Mouse (Mus musculus): Measurements from ENCODE around the gene Col13a1. TPM values are rescaled to one million over a fixed set of nuclear protein-coding genes. Genes with fewer than 3 reads are reported as not detected.

Gene Col13a1
- total and polyA plus RNA-seq, 3 experiments: not detected

GRCm38 (mm10) chr10:62019386-62020067 lies 40.6 kb upstream of the Col13a1 start:
- in situ Hi-C loops (cut with MboI; ENCODE audit: low pct_ligation_motif_present, low pct_unique_long_range_greater_than_20kb, low sequenced_read_pairs) (no loop called here), dilution Hi-C loops (cut with MboI; ENCODE audit: extremely low pct_ligation_motif_present, extremely low pct_unique_long_range_greater_than_20kb, low sequenced_read_pairs) (no loop called here)
- no peak for TF ChIP-seq POLR2AphosphoS2 (IDR thresholded peaks at IDR 0.05; ENCODE audit: low read depth, low read length)
- peak; percentile 28; the same call in 1 of the 2 replicates for TF ChIP-seq USF2 (conservative IDR thresholded peaks at IDR 0.05; ENCODE audit: low read depth, low read length)
- TF ChIP-seq USF1 (IDR thresholded peaks at IDR 0.05; ENCODE audit: low read depth, low read length): peak; percentile 21; the same call in 1 of the 2 replicates
- no peak for TF ChIP-seq NRF1 (IDR thresholded peaks at IDR 0.05; ENCODE audit: low read depth, low read length)
- no peak for TF ChIP-seq ZNF384 (IDR thresholded peaks at IDR 0.05; ENCODE audit: low read depth, low read length)
- TF ChIP-seq PAX5 (IDR thresholded peaks at IDR 0.05; ENCODE audit: low read length): no peak
- no peaks in the 10 kb centered on the region for H3K4me1 ChIP-seq (ENCODE audit: control insufficient read depth in 1 of 2, insufficient read depth in 2 of 2)
- H3K4me3 ChIP-seq (replicated peaks in 1 of 3; ENCODE audit: low read depth in 2 of 3, low read length in 2 of 3, poor library complexity in 1 of 3): no peak overlapping the region
- H3K27me3 ChIP-seq (replicated peaks): peaks cover 78% of the 10 kb centered on the region
- peaks cover 9% of the 10 kb centered on the region for H3K9me3 ChIP-seq (replicated peaks; ENCODE audit: low read length)
- H3K4me2 ChIP-seq (ENCODE audit: insufficient read depth, low read depth, poor library complexity, severe bottlenecking): no peak overlapping the region
- no peak for DNase-seq (ENCODE audit: extremely low read depth)
- no peaks in the 10 kb centered on the region for H3K79me2 ChIP-seq (replicated peaks; ENCODE audit: control insufficient read depth, extremely low read depth, insufficient read depth, poor library complexity, severe bottlenecking)
- H3K36me3 ChIP-seq (replicated peaks in 1 of 2; ENCODE audit: control insufficient read depth in 1 of 2, insufficient read depth in 1 of 2, low read length in 1 of 2): no peaks in the 10 kb centered on the region
- no peak overlapping the region for H3K9ac ChIP-seq (ENCODE audit: insufficient read depth, low read depth)
- H3K27ac ChIP-seq (ENCODE audit: insufficient read depth, low read depth): no peak overlapping the region

- peaks cover 9% of the 10 kb centered on the region for H3K9me3 ChIP-seq (replicated peaks; ENCODE audit: low read length)
- H3K79me2 ChIP-seq (replicated peaks; ENCODE audit: control insufficient read depth, extremely low read depth, insufficient read depth, poor library complexity, severe bottlenecking): no peaks in the 10 kb centered on the region
- no peak overlapping the region for H3K4me2 ChIP-seq (ENCODE audit: insufficient read depth, low read depth, poor library complexity, severe bottlenecking)
- TF ChIP-seq MEF2A (IDR thresholded peaks at IDR 0.05; ENCODE audit: borderline replicate concordance, low read depth, low read length): no peak
- TF ChIP-seq MYC (IDR thresholded peaks at IDR 0.05; ENCODE audit: low read depth, low read length): no peak
- TF ChIP-seq SIN3A (IDR thresholded peaks at IDR 0.05; ENCODE audit: low read length): no peak
- TF ChIP-seq KAT2A (IDR thresholded peaks at IDR 0.05; ENCODE audit: insufficient replicate concordance, low read length): no peak
- no peak for TF ChIP-seq RAD21 (IDR thresholded peaks at IDR 0.05; ENCODE audit: low read depth, low read length)
- H3K36me3 ChIP-seq (replicated peaks in 1 of 2; ENCODE audit: control insufficient read depth in 1 of 2, insufficient read depth in 1 of 2, low read length in 1 of 2): no peaks in the 10 kb centered on the region
- no peak overlapping the region for H3K27ac ChIP-seq (ENCODE audit: insufficient read depth, low read depth)
- in situ Hi-C loops (cut with MboI; ENCODE audit: low pct_ligation_motif_present, low pct_unique_long_range_greater_than_20kb, low sequenced_read_pairs) (no loop called here), dilution Hi-C loops (cut with MboI; ENCODE audit: extremely low pct_ligation_motif_present, extremely low pct_unique_long_range_greater_than_20kb, low sequenced_read_pairs) (no loop called here)
- H3K27me3 ChIP-seq (replicated peaks): peaks cover 69% of the 10 kb centered on the region
- H3K4me3 ChIP-seq (replicated peaks in 1 of 3; ENCODE audit: low read depth in 2 of 3, low read length in 2 of 3, poor library complexity in 1 of 3): no peak overlapping the region
- H3K4me1 ChIP-seq (ENCODE audit: control insufficient read depth in 1 of 2, insufficient read depth in 2 of 2): no peaks in the 10 kb centered on the region
- no peak for DNase-seq (ENCODE audit: extremely low read depth)
- H3K9ac ChIP-seq (ENCODE audit: insufficient read depth, low read depth): no peak overlapping the region
Observed at GRCm38 (mm10) chr10:62016947-62017346, 38.0 kb upstream of the Col13a1 start.

- no peaks in the 10 kb centered on the region for H3K79me2 ChIP-seq (replicated peaks; ENCODE audit: control insufficient read depth, extremely low read depth, insufficient read depth, poor library complexity, severe bottlenecking)
- no peak for TF ChIP-seq ZMIZ1 (IDR thresholded peaks at IDR 0.05; ENCODE audit: low read depth, low read length)
- TF ChIP-seq UBTF (IDR thresholded peaks at IDR 0.05; ENCODE audit: low read depth, low read length): no peak
- no peak for TF ChIP-seq KAT2A (IDR thresholded peaks at IDR 0.05; ENCODE audit: insufficient replicate concordance, low read length)
- TF ChIP-seq SIN3A (IDR thresholded peaks at IDR 0.05; ENCODE audit: low read length): no peak
- no peak for TF ChIP-seq BHLHE40 (IDR thresholded peaks at IDR 0.05; ENCODE audit: low read depth, low read length)
- TF ChIP-seq MYC (IDR thresholded peaks at IDR 0.05; ENCODE audit: low read depth, low read length): no peak
- no peak for TF ChIP-seq TBP (conservative IDR thresholded peaks at IDR 0.05; ENCODE audit: low read depth, low read length)
- no peak for TF ChIP-seq MAZ (IDR thresholded peaks at IDR 0.05; ENCODE audit: low read depth, low read length)
- no peak for TF ChIP-seq POLR2A (IDR thresholded peaks at IDR 0.05; ENCODE audit: low read depth, low read length)
- H3K27me3 ChIP-seq (replicated peaks): peaks cover 89% of the 10 kb centered on the region
- no peaks in the 10 kb centered on the region for H3K4me1 ChIP-seq (ENCODE audit: control insufficient read depth in 1 of 2, insufficient read depth in 2 of 2)
- H3K9ac ChIP-seq (ENCODE audit: insufficient read depth, low read depth): no peak overlapping the region
- H3K9me3 ChIP-seq (replicated peaks; ENCODE audit: low read length): peaks cover 9% of the 10 kb centered on the region
- H3K4me3 ChIP-seq (replicated peaks in 1 of 3; ENCODE audit: low read depth in 2 of 3, low read length in 2 of 3, poor library complexity in 1 of 3): no peak overlapping the region
- in situ Hi-C loops (cut with MboI; ENCODE audit: low pct_ligation_motif_present, low pct_unique_long_range_greater_than_20kb, low sequenced_read_pairs) (no loop called here), dilution Hi-C loops (cut with MboI; ENCODE audit: extremely low pct_ligation_motif_present, extremely low pct_unique_long_range_greater_than_20kb, low sequenced_read_pairs) (no loop called here)
- H3K27ac ChIP-seq (ENCODE audit: insufficient read depth, low read depth): no peak overlapping the region
- no peak overlapping the region for H3K4me2 ChIP-seq (ENCODE audit: insufficient read depth, low read depth, poor library complexity, severe bottlenecking)
- DNase-seq (ENCODE audit: extremely low read depth): no peak
- H3K36me3 ChIP-seq (replicated peaks in 1 of 2; ENCODE audit: control insufficient read depth in 1 of 2, insufficient read depth in 1 of 2, low read length in 1 of 2): no peaks in the 10 kb centered on the region
Observed at GRCm38 (mm10) chr10:62013190-62013589, 34.3 kb upstream of the Col13a1 start.
